Mouse (Mus musculus) pancreas, adult 10 weeks (tissue): ENCODE measurements around the gene Pla2g2f. TPM values are rescaled to one million over a fixed set of nuclear protein-coding genes. Genes with fewer than 3 reads are reported as not detected.

ENCODE experiments used
- polyA plus RNA-seq: library from polyadenylated mRNA; stranded (reverse); fragments of 350-450 nt; fragmentation: Illumina TruSeq; extraction: RNeasy Lipid Tissue Mini Kit (QIAGEN cat#74804); gene quantifications from one replicate; pipeline ENCODE4 v1.2.3, GENCODE M21; 2015; ENCODE audit warnings: low read depth, low replicate concordance; ENCODE audit not compliant: insufficient read depth

Pla2g2f gene
- 4.0 TPM for polyA plus RNA-seq

GRCm38 (mm10) chr4:138757416-138757815 is at the start of gene Pla2g2f:
TSS of gene Pla2g2f (minus strand) at chr4:138757626.

GRCm38 (mm10) chr4:138775435-138775834 is 18.0 kb upstream of the Pla2g2f start, which contains the start of gene Pla2g2d:
TSS of gene Pla2g2d (plus strand) at chr4:138775735.

GRCm38 (mm10) chr4:138737031-138737430 is 20.4 kb downstream of the Pla2g2f start, which contains the start of gene Ubxn10:
TSS of gene Ubxn10 (minus strand) at chr4:138737167.

GRCm38 (mm10) chr4:138724354-138725126 is 32.9 kb downstream of the Pla2g2f start, which contains the start of gene Pla2g2c:
TSS of gene Pla2g2c (plus strand) at chr4:138724792.

Other genes with a start within 250 kb of the Pla2g2f start
- 0.26 TPM for gene Vwa5b1, start 121.7 kb downstream of the Pla2g2f start, polyA plus RNA-seq
- gene Pla2g2c, start 32.8 kb downstream of the Pla2g2f start, polyA plus RNA-seq: not detected
- 1.4 TPM for gene Ubxn10, start 20.5 kb downstream of the Pla2g2f start, polyA plus RNA-seq
- gene Pla2g2d, start 18.1 kb upstream of the Pla2g2f start, polyA plus RNA-seq: 0.37 TPM
- 0.79 TPM for gene Pla2g5, start 105.9 kb upstream of the Pla2g2f start, polyA plus RNA-seq
- gene Gm13030, start 116.3 kb upstream of the Pla2g2f start, polyA plus RNA-seq: not detected
- gene Pla2g2e, start 120.3 kb upstream of the Pla2g2f start, polyA plus RNA-seq: not detected
- gene Otud3, start 156.3 kb upstream of the Pla2g2f start, polyA plus RNA-seq: 7.3 TPM
- gene Rnf186, start 209.5 kb upstream of the Pla2g2f start, polyA plus RNA-seq: 1.1 TPM
- gene Tmco4, start 215.3 kb upstream of the Pla2g2f start, polyA plus RNA-seq: 2.5 TPM